Mouse (Mus musculus) C2C12 (cell line): ENCODE measurements around the gene Med23. TPM values are rescaled to one million over a fixed set of nuclear protein-coding genes. Genes with fewer than 3 reads are reported as not detected.

Experiments
- H3K27me3 ChIP-seq: one replicate; pipeline ENCODE4 v1.6.1; 2011; ENCODE audit not compliant: control insufficient read depth, insufficient read depth, insufficient read length
- H3K36me3 ChIP-seq: one replicate; pipeline ENCODE4 v1.6.1; 2011; ENCODE audit not compliant: control insufficient read depth, insufficient read depth
- H3K4me3 ChIP-seq: one replicate; pipeline ENCODE4 v1.5.1; 2011; ENCODE audit warnings: mild to moderate bottlenecking, control low read depth; ENCODE audit not compliant: poor library complexity, insufficient read depth, severe bottlenecking
- H3K79me2 ChIP-seq: one replicate; pipeline ENCODE4 v1.6.1; 2011; ENCODE audit not compliant: control insufficient read depth, insufficient read depth
- H3K79me3 ChIP-seq: one replicate; pipeline ENCODE4 v1.6.1; 2011; ENCODE audit warnings: low read depth, control low read depth
- H3ac ChIP-seq: one replicate; pipeline ENCODE3; 2011; ENCODE audit warnings: low read depth; ENCODE audit not compliant: control insufficient read depth, insufficient read length
- CEBPB ChIP-seq: IDR thresholded peaks from one replicate; pipeline ENCODE4 v1.6.1; 2011; ENCODE audit warnings: low read depth, mild to moderate bottlenecking, control low read depth, moderate library complexity
- CTCF ChIP-seq: IDR thresholded peaks from one replicate; pipeline ENCODE4 v1.5.1; 2011; ENCODE audit not compliant: control insufficient read depth, insufficient read depth, insufficient read length
- FOSL1 ChIP-seq: IDR thresholded peaks from one replicate; pipeline ENCODE4 v1.8.0; 2011; ENCODE audit warnings: mild to moderate bottlenecking, low read length; ENCODE audit not compliant: poor library complexity, insufficient read depth, severe bottlenecking
- MAX ChIP-seq: IDR thresholded peaks from one replicate; pipeline ENCODE4 v1.6.1; 2011; ENCODE audit warnings: mild to moderate bottlenecking, control low read depth
- MYOD1 ChIP-seq: IDR thresholded peaks from one replicate; pipeline ENCODE4 v1.6.1; 2011; ENCODE audit warnings: low read depth; ENCODE audit not compliant: control insufficient read depth, insufficient read length
- MYOG ChIP-seq: IDR thresholded peaks from one replicate; pipeline ENCODE4 v1.6.1; 2011; ENCODE audit not compliant: control insufficient read depth, insufficient read length; ENCODE audit errors: extremely low read depth
- USF1 ChIP-seq: IDR thresholded peaks from one replicate; pipeline ENCODE4 v1.6.1; 2011; ENCODE audit warnings: low read depth, mild to moderate bottlenecking, control low read depth, moderate library complexity
- polyA plus RNA-seq: library from polyadenylated mRNA; unstranded; fragments of >200 nt; fragmentation: generic; extraction: Trizol; gene quantifications from one replicate; pipeline ENCODE4 v1.2.1, GENCODE M21; 2012; ENCODE audit warnings: missing spikeins

Med23 gene
- polyA plus RNA-seq, 1 experiment, result 10.5 TPM

DNA sequence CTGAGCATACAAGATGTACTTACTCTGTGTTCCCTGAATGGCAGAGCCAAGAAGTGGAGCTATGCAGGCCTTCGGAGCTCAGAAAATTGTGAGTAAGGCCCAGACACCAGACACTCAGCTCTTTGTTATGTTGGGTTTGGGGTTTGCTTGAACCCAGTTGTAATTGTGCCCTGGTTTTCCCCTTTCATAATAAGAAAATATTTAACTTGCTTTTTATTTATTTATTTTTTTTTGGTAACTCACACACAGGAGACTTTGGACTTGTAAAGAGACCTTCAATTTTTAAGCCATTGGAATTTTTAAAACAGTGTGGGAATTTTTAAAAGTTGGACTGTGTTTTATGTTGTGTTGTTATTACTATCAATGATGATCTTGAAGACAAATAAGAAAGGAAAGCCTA is 27.1 kb upstream of the Med23 start, which contains the start of gene Enpp3:
Enpp3 (minus strand) TSS at position 148 of the 400 bp plus-strand sequence.
- no peaks in the 10 kb centered on the region for H3K27me3 ChIP-seq
- H3K36me3 ChIP-seq, result no peaks in the 10 kb centered on the region
- no peaks in the 10 kb centered on the region for H3K79me2 ChIP-seq
- no peak within 1 kb of the TSS for H3K4me3 ChIP-seq
- TF ChIP-seq CEBPB (no peak), MAX (no peak), MYOD1 (no peak), FOSL1 (no peak), USF1 (no peak), CTCF (no peak), MYOG (no peak)
- H3K79me3 ChIP-seq, result no peaks in the 10 kb centered on the region
- no peak within 1 kb of the TSS for H3ac ChIP-seq

GRCm38 (mm10) chr10:24863146-24863545 is 6.6 kb upstream of the Med23 start:
- H3ac ChIP-seq, result no peak overlapping the region
- H3K36me3 ChIP-seq, result no peaks in the 10 kb centered on the region
- no peaks in the 10 kb centered on the region for H3K79me3 ChIP-seq
- TF ChIP-seq CTCF (no peak), MAX (no peak), MYOD1 (no peak), CEBPB (no peak), FOSL1 (no peak), MYOG (no peak)
- H3K27me3 ChIP-seq, result no peaks in the 10 kb centered on the region
- H3K79me2 ChIP-seq, result no peaks in the 10 kb centered on the region
- no peak overlapping the region for H3K4me3 ChIP-seq

- H3K27me3 ChIP-seq, result no peaks in the 10 kb centered on the region
- no peaks in the 10 kb centered on the region for H3K79me2 ChIP-seq
- H3K36me3 ChIP-seq, result no peaks in the 10 kb centered on the region
- no peak overlapping the region for H3ac ChIP-seq
- H3K79me3 ChIP-seq, result no peaks in the 10 kb centered on the region
- TF ChIP-seq MYOG (no peak), MYOD1 (no peak), USF1 (no peak), CTCF (no peak), CEBPB (no peak), FOSL1 (no peak), MAX (no peak)
- no peak overlapping the region for H3K4me3 ChIP-seq
Measured at GRCm38 (mm10) chr10:24864434-24864833, 5.4 kb upstream of the Med23 start.

DNA sequence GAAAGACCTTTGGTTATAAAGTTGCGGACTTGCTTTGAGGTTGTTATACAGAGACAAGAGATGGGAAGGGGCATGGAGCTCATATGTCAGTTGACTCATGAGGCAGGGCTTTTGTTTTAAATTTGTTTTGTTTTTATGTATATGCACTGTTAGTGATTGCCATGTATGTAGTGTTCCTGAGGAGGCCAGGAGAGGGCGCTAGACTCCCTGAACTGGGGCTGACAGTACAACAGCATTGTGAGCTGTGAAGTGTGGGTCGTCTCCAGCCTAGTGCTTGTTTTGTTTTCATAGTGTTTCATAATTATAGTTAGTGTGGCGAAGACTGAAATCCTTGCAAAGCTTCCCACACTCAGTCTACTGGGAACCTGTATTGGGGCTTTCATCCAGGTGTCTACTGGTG is 3.8 kb downstream of the Med23 start:
- peaks cover 8% of the 10 kb centered on the region for H3K79me3 ChIP-seq
- peaks cover 23% of the 10 kb centered on the region for H3K79me2 ChIP-seq
- TF ChIP-seq MAX (no peak), MYOG (no peak), MYOD1 (no peak), CEBPB (no peak), CTCF (no peak), USF1 (no peak), FOSL1 (no peak)
- no peak overlapping the region for H3ac ChIP-seq
- peaks cover 63% of the 10 kb centered on the region for H3K36me3 ChIP-seq
- no peak overlapping the region for H3K4me3 ChIP-seq
- no peaks in the 10 kb centered on the region for H3K27me3 ChIP-seq

GRCm38 (mm10) chr10:24886008-24886407 is 16.2 kb downstream of the Med23 start:
- H3K79me3 ChIP-seq, result no peaks in the 10 kb centered on the region
- H3K79me2 ChIP-seq, result no peaks in the 10 kb centered on the region
- peaks cover 82% of the 10 kb centered on the region for H3K36me3 ChIP-seq
- H3ac ChIP-seq, result no peak overlapping the region
- no peaks in the 10 kb centered on the region for H3K27me3 ChIP-seq
- H3K4me3 ChIP-seq, result no peak overlapping the region
- TF ChIP-seq MYOG (no peak), CEBPB (no peak), CTCF (no peak), USF1 (no peak), MAX (no peak), MYOD1 (no peak), FOSL1 (no peak)

- TF ChIP-seq MAX (no peak), CTCF (no peak), MYOG (no peak)
- no peaks in the 10 kb centered on the region for H3K79me2 ChIP-seq
- H3K27me3 ChIP-seq, result no peaks in the 10 kb centered on the region
- H3K79me3 ChIP-seq, result no peaks in the 10 kb centered on the region
- H3K36me3 ChIP-seq, result peaks cover 82% of the 10 kb centered on the region
- H3K4me3 ChIP-seq, result no peak overlapping the region
- H3ac ChIP-seq, result no peak overlapping the region
Measured at GRCm38 (mm10) chr10:24888343-24888742, 18.6 kb downstream of the Med23 start.
